Mouse (Mus musculus) adrenal gland, adult (tissue): ENCODE results near the gene A630023A22Rik.

Source experiments
- DNase-seq, 2 experiments: peaks; one replicate each; pipeline ENCODE4 v3.0.0; 2022 to 2023; ENCODE audit warnings: low spot score in 1 of 2; ENCODE audit not compliant: inconsistent age in 2 of 2

The A630023A22Rik gene

DNA sequence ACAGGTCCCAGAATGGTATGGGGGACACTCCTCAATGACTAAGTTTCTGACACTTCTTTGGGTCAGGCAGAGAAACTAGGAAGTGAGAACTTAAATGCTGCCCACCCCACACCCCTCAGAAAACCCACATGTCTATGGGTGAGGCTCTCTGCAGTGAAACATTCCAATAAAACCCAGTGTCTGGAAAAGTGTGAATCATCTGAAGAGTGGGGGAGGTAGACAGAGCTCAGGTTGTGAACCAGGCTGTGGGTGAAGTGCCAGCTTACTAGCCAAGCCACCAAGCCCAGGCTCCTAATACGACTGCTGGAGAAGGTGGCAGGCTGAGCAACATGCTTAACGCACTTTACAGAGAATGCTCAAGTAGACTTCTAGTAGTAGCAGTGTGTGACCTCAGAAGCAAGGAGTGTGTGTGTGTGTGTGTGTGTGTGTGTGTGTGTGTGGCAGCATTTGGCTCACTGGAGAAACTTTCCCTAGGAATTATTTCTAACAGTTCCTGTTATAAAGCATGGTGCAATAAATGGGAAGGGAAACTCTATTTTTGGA, 14.6 kb downstream of the A630023A22Rik start:
- DNase-seq, result no peak

DNA sequence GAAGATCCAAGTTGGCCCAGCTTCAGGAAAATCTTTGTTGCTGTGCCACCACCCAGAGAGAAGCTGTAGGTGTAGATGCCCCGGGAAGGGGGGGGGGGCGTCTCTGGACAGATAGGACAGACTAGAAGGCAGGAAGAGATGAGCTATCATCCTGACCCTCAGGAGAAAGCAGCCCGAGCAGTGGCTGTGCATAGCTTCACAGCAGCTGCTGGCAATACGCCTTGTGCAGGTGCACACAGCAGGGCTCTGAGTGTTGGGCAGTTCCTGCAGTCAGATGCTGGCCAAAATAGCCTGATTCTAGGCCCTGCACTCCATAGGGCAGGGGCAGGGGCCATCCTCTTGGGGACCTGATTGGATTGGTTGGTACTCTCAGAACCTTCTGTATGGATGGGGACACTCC, 15.7 kb downstream of the A630023A22Rik start:
- no peak for DNase-seq

DNA sequence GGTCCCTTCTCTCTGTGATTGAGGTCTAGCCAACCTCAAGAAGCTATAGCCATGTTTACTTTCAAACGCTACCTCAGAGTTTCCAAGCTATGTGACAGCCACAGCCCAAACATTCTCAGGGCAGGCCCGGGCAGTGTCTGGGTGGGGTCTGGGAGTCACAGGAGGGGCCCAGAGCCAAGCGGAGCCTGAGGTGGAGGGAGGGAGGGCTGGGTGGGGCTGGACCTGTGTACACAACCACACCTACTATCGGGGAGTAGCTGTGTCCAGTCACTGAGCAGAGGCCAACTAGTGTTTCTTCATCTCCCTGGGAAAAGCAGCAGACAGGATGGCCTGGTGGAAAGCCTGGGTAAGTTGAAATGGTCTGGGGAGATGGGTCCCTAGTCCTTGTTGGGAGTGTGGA, 16.8 kb downstream of the A630023A22Rik start, which contains the start of gene Anxa8:
Gene Anxa8, plus strand, starts transcription at position 251 of the 400 bp plus-strand sequence.
- DNase-seq, result no peak

- peak; percentile 57 to 88 for DNase-seq
Measured at GRCm38 (mm10) chr14:34080321-34080997, 22.1 kb downstream of the A630023A22Rik start.

DNA sequence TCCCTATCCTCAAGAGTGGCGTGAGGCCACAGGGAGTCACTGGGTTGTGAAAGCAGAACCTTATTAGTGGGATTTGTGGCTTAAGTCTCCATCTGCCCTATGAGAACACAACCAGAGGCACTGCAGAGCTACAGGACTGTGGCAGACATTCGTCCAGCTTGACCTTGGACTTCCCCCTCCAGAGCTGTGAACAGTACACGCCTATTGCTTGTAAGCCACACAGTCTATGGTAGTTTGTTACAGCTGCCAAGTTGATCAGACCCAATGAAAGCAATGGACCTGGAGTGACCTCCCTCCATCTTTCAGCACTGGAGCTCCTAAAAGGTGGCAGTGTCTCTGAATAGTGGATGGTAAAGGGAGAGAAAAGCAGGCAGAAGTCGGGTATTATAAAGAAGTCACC, 24.3 kb downstream of the A630023A22Rik start:
- DNase-seq, result no peak

GRCm38 (mm10) chr14:34077222-34077621, 25.3 kb downstream of the A630023A22Rik start:
- DNase-seq, result no peak

- peak; percentile 11 to 60 for DNase-seq
Measured at GRCm38 (mm10) chr14:34075346-34075745, 27.2 kb downstream of the A630023A22Rik start.

DNA sequence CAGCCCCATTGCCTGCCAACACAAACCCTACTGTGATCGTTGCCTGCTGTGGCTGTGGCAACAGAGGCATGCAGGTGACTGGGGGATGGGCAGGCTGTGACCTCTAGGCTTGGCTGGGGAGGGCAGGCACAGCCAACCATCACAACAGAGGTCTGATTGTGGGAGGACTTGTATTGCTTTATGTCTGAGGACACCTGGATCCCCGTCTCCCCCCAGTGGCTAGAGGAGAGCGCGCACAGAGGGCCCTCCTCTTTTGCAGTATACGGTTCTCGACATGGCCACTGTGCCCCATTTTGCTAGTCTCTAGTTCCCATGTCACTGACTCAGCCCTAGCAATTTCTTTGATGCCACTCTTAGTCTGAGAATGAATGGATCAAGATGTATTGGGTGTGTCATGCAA, 30.9 kb downstream of the A630023A22Rik start:
- DNase-seq, result no peak

DNA sequence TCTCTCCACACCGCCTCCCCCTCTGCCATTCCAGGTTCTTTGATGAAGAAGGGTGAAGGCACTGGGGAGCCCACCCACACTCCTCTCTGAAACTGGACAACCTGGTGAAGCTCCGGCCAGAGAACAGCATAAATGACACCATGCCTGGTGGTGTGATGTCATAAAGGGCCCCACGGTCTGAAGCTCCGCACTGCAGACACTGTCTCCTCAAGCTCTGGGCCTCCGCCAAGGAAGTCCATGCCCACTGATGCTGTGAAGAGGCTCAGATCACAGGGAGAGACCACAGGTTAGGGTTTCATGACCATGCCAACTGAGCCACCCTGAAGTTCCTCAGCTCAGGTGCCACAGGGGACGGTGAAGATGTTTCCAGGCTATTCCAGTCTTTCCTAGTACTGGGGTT, 50.0 kb downstream of the A630023A22Rik start, which contains the start of gene Antxrl:
Gene Antxrl, plus strand, starts transcription at position 192 of the 400 bp plus-strand sequence.
- DNase-seq, result no peak

DNA sequence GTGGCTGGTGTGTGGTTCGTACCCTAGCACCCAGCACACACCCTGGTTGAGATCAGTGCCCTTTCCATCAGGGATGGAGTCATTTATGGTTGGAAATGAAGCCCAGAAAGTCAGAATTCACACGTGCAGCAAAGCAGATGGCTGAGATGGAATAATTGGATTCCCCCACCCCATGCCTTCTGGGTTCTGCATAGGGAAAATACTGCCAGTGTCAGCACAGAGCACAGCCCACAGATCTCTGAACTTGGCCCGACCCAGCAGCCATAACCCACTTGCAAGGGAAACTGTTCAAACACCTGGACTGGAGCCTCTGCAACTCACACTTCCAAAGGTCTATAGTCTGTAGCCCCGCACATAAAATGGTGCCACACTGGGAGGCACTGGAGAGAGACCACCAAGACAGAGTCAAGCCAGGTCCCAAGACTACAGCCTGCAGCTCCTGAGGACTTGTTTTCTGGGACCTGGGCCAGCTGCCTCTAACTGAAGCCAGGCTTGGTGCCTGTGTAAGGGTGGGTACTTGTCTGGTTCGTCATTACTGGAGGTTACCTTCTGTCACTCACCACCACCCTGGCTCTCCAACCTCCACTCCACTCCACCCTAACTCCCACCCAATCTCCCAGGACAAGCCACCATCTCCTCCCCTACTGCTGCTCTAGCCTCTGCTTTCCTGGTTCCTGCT, 52.3 kb downstream of the A630023A22Rik start:
- no peak for DNase-seq

DNA sequence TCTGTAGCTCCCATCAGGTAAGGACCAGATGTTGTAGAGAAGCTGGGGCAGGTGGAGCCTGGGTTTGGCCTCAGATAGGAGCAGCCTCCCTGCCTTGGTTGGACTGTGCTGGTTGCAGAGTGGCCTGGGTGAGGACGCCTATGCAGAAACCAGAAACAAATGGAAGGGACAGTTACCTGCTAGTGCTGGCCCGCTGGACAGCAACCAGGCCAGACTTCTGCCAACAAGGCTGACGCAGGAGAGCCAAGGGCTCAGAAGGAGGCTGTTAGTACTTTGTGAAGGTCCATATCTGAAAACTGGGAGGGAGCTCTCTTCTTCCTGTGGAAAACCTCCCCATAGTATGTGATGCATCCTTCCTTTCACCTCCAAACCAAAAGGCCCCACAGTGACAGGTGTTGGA, 59.2 kb downstream of the A630023A22Rik start:
- no peak for DNase-seq

DNA sequence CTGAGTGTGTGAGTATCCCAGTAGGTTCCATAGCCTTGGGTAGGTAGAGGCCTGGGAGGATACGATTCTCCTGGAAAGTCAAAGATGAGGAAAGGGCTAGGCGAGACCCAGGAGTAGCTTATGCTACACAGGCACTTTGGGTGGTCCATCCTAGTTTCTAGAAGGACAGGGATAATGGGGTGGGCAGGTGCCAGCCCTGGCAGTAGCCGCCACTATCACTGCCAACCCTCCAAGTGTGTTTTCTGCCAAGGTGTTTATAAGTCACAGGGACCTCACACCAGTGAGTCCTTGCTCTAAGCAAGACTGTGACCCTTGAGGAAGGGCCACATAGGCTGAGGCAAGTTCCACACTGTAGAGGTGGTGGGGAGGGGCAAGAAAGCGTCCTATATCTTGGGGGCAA, 61.3 kb downstream of the A630023A22Rik start:
- DNase-seq, result no peak

DNA sequence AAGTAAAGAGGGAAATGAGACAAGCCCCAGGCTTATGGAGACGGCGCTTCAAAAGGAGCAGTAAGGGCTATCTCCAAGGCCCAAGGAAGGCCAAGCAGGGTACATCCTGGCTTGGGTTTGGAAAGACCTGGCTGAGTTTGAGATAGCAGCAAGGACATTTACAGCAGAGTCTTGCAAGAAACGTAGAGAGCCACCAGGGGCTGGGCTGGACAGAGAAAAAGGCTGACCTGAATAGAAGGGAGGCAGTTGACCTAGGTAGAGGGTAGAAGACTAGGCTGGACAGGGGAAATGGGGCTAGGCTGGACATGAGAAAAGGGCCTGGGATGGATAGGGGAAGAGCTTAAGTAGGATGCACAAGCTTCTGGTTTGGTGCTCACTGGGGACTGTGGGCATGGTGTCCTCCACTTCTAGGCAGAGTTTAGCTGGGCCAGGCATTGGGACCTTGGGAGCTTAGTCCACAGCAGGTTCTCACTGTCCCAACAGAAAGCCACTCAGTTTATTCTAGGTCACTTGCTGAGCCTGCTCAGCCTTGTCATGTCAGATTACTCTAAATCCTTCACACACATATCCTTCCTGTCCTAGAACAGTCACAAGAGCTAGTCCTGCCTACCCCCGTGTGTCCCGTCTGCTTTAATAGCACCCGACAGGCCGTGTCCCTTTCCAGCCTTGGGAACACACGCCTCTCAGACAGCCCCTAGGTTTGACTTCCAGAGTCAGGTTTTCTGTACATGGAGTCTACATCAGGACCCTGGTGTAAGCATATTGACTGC, 68.5 kb downstream of the A630023A22Rik start:
- peak; percentile 58 to 84 for DNase-seq

GRCm38 (mm10) chr14:34026710-34027109, 75.8 kb downstream of the A630023A22Rik start:
- DNase-seq, result no peak

- DNase-seq, result no peak
Measured at GRCm38 (mm10) chr14:34016938-34017337, 85.6 kb downstream of the A630023A22Rik start.

GRCm38 (mm10) chr14:34016381-34016780, 86.2 kb downstream of the A630023A22Rik start, which contains the start of gene Gm5460:
Gene Gm5460, plus strand, starts transcription at chr14:34016758.
- DNase-seq, result no peak

GRCm38 (mm10) chr14:34015063-34015462, 87.5 kb downstream of the A630023A22Rik start, which contains the start of gene Gm30083:
Gene Gm30083, minus strand, starts transcription at chr14:34015182.
- DNase-seq, result no peak

DNA sequence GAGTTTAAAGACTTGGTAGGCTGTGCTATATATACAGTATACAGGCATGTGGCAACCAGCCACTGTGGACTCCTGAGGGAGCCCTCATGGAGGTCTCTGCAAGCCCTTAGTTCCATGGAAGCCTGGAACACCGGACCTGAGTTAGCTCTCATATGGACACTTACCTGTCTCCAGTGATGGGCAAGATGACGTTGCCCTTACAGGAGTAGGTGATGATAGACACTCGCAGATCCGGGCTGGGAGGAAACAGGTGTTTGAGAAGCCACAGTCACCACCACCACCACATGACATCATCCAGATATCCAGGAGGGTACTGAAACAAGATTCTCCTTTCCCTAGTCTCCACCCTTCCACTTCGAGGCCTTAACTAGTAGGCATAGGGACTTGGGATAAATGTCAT, 100.2 kb downstream of the A630023A22Rik start:
- no peak for DNase-seq

DNA sequence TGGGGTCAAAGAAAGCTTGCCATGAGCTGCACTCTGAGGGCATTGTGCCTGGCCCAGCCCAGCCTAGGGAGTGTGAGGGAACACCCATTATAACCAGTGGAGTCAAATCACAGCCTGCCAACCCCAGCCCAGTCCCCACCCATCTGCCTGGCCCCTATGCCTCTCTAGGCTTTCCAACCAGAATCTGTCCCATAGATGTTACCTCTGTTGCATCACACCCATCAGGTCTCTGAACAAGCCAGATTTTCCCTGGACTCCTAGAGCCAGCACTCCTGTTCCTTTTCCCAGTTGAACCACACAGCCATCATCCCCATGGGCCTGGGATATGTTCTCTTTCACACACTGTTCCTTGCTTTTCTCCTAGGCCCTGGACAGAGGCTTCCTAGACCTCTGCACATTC, 101.1 kb downstream of the A630023A22Rik start:
- DNase-seq, result no peak
